Mouse (Mus musculus): Measurements from ENCODE around the gene Gstm4.

DNA sequence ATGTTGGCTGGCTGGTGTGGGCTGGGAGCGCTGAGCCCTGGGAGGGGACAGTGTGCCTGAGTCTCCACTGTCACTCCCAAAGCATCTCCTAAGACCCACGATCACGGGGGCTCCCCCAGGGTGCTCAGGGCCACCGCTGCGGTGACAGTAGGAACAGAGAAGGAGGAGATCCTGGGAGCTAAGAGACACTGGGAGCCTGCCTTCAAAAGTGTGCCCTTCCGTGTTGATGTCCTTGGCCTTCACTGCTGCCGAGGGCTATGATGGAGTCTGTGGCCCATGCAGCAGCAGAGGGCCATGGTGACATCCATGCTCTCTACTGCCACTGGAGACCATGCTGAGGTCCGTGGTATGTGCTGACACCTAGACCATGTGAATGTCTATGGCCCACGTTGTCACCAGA lies 20.9 kb upstream of the Gstm4 start:
- no peak for TF ChIP-seq CTCF (IDR thresholded peaks at IDR 0.05; ENCODE audit: extremely low read depth, insufficient read depth, low read length)
- TF ChIP-seq POLR2A (IDR thresholded peaks at IDR 0.05; ENCODE audit: extremely low read depth, insufficient read depth, low read length) = no peak

Measured in cortical plate, adult 2 months (tissue).